Mouse (Mus musculus) ES-CJ7 (cell line): Measurements from ENCODE around the gene Hs2st1.
A peak's percentile ranks its signal among the peaks of the same experiment; 100 is the strongest.

Experiments
- DNase-seq: peaks from one replicate; pipeline ENCODE4 v3.0.0; 2011; ENCODE audit warnings: low read depth, low spot score

Gene Hs2st1

GRCm38 (mm10) chr3:144507885-144508284 lies 62.1 kb downstream of the Hs2st1 start:
- no peak for DNase-seq

GRCm38 (mm10) chr3:144506213-144506612 lies 63.8 kb downstream of the Hs2st1 start:
- DNase-seq = no peak

DNA sequence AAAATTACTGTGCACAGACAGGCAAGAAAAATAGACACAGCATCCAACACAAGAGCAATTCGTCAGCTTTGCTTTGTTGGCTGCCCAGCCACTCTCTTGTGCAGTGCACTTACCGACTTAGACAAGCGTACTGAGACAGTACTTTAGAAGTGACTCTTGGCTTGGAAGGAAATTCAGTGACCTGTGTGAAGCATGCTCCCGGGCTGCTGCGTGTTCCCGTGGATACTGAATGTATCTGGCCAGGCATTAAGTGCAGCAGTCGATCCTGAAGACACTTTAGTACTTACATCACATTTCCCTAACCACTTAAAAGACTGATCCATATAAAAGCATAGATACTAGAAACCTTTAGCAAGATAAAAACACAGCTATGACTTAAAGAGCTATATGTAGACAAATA lies 68.1 kb downstream of the Hs2st1 start:
- no peak for DNase-seq

DNA sequence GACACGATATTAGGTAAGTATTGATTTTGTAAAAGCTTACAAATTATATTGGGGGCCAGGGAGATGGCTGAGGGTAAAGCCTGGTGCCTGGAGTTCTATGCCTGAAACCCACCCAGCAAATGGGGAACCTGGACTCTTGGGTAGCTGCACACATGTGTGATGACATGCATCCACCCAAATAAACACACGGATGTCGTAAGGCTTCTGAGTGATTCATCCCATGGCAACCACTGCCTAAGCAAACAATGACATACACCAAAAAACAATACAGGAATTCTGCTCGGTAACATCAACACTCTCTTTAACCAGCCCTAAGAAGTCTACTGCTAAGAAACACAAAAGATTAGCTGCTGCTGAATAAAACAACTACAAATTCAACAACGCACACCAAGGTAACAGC lies 73.2 kb downstream of the Hs2st1 start:
- no peak for DNase-seq

GRCm38 (mm10) chr3:144494838-144495237 lies 75.1 kb downstream of the Hs2st1 start:
- DNase-seq = no peak

GRCm38 (mm10) chr3:144488787-144489186 lies 81.2 kb downstream of the Hs2st1 start:
- no peak for DNase-seq

GRCm38 (mm10) chr3:144480595-144480994 lies 89.4 kb downstream of the Hs2st1 start:
- DNase-seq = no peak

GRCm38 (mm10) chr3:144478427-144478794 lies 91.6 kb downstream of the Hs2st1 start:
- DNase-seq = no peak

- no peak for DNase-seq
These were observed 92.1 kb downstream of the Hs2st1 start for GRCm38 (mm10) chr3:144477707-144478426.

- DNase-seq = no peak
These were observed 94.1 kb downstream of the Hs2st1 start for GRCm38 (mm10) chr3:144475891-144476290.

DNA sequence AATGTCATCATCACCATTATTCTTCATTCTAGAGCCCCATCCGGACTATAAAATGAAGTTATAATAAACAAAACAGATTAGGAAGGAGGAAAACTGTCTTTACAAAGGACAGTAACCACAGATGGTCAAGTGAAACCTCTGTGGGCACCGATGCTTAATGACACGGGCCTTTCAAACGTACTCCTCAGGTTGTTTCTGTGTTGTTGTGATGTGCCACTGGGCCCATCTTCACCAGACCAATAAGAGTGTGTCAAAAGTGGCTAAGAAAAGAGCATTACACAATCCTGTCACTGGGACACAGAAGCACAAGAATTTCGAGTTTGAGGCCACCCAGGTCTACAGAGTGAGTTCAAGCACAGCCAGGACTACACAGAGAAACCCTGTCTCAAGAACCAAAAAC lies 95.3 kb downstream of the Hs2st1 start:
- DNase-seq = no peak

GRCm38 (mm10) chr3:144471954-144472353 lies 98.0 kb downstream of the Hs2st1 start:
- no peak for DNase-seq

- peak; percentile 27 for DNase-seq
These were observed 99.1 kb downstream of the Hs2st1 start for GRCm38 (mm10) chr3:144470901-144471300.

DNA sequence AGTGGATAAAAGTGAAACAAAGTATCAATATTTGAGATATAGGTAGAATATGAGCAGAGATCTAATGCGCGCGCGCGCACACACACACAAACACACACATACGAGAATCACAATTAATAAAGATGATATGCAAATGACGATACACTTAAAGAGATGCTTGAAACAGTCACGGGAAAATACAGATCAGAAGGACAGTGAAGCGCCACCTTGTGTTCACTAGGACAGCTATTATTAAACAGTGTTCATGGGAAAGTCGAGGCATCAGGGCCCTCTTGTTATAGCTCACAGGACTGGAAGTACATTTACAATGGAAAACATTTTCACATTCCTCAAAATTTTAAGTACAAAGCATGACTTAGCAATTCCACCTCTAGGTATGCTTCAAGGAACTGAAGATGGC lies 102.5 kb downstream of the Hs2st1 start:
- peak; percentile 38 for DNase-seq

DNA sequence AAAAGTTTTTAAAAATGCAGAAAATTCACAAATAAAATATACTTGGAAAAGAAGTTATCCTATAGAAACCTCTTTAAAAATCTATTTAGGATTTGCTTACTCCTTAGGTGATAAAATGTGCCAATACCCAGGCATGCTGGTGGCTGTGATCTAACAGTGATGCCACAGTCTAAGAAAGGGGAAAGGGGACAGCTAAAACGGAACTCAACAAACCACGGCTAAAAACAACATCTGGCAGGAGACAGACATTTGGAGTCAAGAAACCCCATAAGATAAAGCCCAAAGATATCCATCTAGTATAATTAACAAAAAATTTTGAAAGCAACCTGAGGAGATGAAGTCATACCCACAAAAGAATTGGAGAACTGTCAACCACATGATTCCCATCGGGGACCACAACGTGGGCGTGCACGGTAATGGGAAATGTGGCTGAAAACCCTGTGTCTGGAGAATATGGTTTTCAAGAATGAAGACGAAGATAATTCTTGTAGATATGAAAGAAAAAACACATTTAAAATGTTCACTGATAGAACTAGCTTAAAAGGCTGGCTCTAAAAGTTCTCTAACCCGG lies 103.8 kb downstream of the Hs2st1 start:
- DNase-seq = no peak

- DNase-seq = no peak
These were observed 107.3 kb downstream of the Hs2st1 start for GRCm38 (mm10) chr3:144462679-144463078.

DNA sequence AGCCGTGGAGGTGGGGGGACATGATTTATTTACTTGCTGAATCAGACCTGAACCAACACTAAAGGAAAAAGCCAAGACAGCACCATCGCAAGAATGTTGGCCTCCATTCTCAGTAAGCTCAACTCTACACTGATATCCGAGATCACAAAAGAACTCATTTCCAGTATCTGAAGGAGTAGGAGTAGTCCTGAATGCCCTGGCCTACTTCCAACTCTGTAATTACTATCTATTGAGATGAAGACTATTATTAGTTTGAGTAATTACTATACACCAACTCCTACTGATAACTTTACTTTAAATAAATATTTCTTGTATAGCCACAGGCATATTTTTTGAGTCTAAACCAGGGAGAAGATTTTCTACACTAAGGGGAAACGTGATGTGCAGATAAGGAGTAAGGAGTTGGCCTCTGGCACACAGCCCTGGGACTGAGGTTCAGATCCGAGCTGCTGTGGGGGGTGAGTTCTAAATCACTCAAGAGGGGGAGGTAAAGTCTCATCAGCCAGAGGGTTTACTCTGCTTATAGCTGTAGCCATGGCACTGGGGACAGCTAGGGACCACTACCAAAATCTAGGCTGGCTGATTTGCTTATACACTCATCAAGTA lies 109.7 kb downstream of the Hs2st1 start:
- no peak for DNase-seq

GRCm38 (mm10) chr3:144459285-144459697 lies 110.7 kb downstream of the Hs2st1 start:
- DNase-seq = no peak

- DNase-seq = peak; percentile 73
These were observed 116.1 kb downstream of the Hs2st1 start for GRCm38 (mm10) chr3:144453701-144454430.

GRCm38 (mm10) chr3:144448977-144449376 lies 121.0 kb downstream of the Hs2st1 start:
- DNase-seq = no peak

DNA sequence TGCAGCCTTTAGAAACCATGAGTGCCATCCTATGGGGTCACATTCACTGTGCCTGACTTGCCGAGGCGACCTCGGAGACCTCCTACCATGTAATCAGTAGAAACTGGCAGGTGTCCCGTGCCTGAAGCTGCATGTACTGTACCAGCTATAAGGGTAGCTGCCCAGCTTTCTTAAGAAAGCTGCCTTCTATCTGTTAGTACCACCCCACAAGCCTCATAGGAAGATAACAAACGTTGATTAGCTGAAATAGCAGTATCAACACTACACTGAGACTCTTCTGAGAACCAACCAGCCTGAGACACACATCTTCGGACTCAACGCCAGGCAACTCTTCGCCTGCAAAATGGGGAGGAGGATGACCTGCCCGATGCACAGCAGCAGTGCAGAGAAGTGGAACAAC lies 122.1 kb downstream of the Hs2st1 start:
- no peak for DNase-seq

DNA sequence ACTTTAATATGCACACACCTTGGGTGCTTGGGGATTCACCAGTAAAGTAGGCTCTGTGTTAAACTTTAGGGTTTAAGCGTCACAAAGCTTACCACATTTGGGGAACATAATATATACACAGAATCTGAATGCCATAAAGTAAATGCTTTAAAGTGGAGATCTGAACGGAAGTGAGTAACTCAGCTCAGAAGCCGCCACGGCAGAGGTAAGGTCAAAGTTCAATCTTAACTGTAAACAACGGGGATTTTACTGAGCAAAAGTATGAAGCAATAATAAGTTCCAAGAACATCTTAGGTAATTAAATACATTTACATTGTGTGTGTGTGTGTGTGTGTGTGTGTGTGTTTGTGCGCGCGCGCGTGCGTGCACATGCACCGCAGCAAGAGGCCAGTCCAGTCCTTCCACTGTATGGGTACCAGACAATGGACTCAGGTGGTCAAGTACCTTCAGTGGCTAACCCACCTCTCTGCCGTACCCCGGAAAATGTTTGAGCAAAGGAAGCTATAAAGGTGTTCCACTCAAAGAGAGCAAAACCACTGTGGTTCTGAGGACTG lies 123.8 kb downstream of the Hs2st1 start:
- no peak for DNase-seq
